Mouse (Mus musculus) kidney, adult 2 months (tissue): Measurements from ENCODE around the gene Tmem63b. TPM values are rescaled to one million over a fixed set of nuclear protein-coding genes. Genes with fewer than 3 reads are reported as not detected.

ENCODE experiments used
- DNase-seq: peaks from one replicate; pipeline ENCODE4 v3.0.0; 2021
- H3K27ac ChIP-seq: fragments of 200-500 bp; 2 replicates; pipeline ENCODE4 v1.5.1; 2012; ENCODE audit warnings: low read depth, low read length, control low read depth, inconsistent platforms; ENCODE audit not compliant: insufficient read depth
- H3K27me3 ChIP-seq: fragments of 200-500 bp; replicated peaks from 2 replicates; pipeline ENCODE4 v1.6.1; 2012; ENCODE audit warnings: mild to moderate bottlenecking, moderate library complexity, low read length, inconsistent platforms; ENCODE audit not compliant: control insufficient read depth, insufficient read depth
- H3K36me3 ChIP-seq: fragments of 200-500 bp; 2 replicates; pipeline ENCODE4 v1.6.1; 2012; ENCODE audit warnings: mild to moderate bottlenecking, moderate library complexity, low read length, inconsistent platforms; ENCODE audit not compliant: control insufficient read depth, insufficient read depth
- H3K4me1 ChIP-seq: fragments of 200-500 bp; 2 replicates; pipeline ENCODE4 v1.6.1; 2011; ENCODE audit warnings: low read length; ENCODE audit not compliant: control insufficient read depth, insufficient read depth
- H3K4me3 ChIP-seq: fragments of 200-500 bp; 2 replicates; pipeline ENCODE4 v1.5.1; 2011; ENCODE audit warnings: mild to moderate bottlenecking, low read depth, low read length, control low read depth; ENCODE audit not compliant: insufficient read depth
- CTCF ChIP-seq: fragments of 200-500 bp; conservative IDR thresholded peaks from 2 replicates; pipeline ENCODE4 v1.5.1; 2011; ENCODE audit warnings: low read depth, mild to moderate bottlenecking, control low read depth, low read length, moderate library complexity, mixed read lengths; ENCODE audit not compliant: insufficient read depth, insufficient read length
- POLR2A ChIP-seq: fragments of 200-500 bp; IDR thresholded peaks from one replicate; pipeline ENCODE4 v1.6.1; 2011; ENCODE audit warnings: low read depth, low read length, control low read depth
- WGBS: fragments of 180-500 bp; shearing (Covaris S2); methylation state at CpG from one replicate; pipeline ENCODE4 v1.1.7; 2018; 5-methylcytosine and 5-hydroxymethylcytosine counted together
- polyA plus RNA-seq: library from polyadenylated mRNA; depleted of rRNA; stranded (reverse); fragments of >200 nt; gene quantifications from 2 replicates; pipeline ENCODE4 v1.2.3, GENCODE M21; 2012; rRNA removed

Gene Tmem63b
- polyA plus RNA-seq, 1 experiment: 77.9 TPM

- peak; percentile 66 for DNase-seq
- no peaks in the 10 kb centered on the region for H3K36me3 ChIP-seq
- peak overlapping the region; percentile 87 for H3K27ac ChIP-seq
- peak overlapping the region; percentile 30 for H3K4me3 ChIP-seq
- no peaks in the 10 kb centered on the region for H3K27me3 ChIP-seq
- TF ChIP-seq CTCF (no peak), POLR2A (no peak)
- H3K4me1 ChIP-seq: no peaks in the 10 kb centered on the region
- 36% methylated on average over 20 of the region's 20 CpGs for WGBS
Measured at GRCm38 (mm10) chr17:45619386-45620256, 67.1 kb downstream of the Tmem63b start.

- TF ChIP-seq CTCF: no peak
- TF ChIP-seq POLR2A: no peak
- Histone ChIP-seq H3K27ac (peak overlapping the region; percentile 87), H3K36me3 (no peaks in the 10 kb centered on the region), H3K27me3 (no peaks in the 10 kb centered on the region), H3K4me1 (no peaks in the 10 kb centered on the region), H3K4me3 (peak overlapping the region; percentile 30)
- DNase-seq: peak; percentile 83
- 28% methylated on average over 8 of the region's 8 CpGs for WGBS
Measured at GRCm38 (mm10) chr17:45618941-45619385, 67.7 kb downstream of the Tmem63b start.

GRCm38 (mm10) chr17:45617655-45618054 is 69.0 kb downstream of the Tmem63b start:
- WGBS: 84% methylated on average over 6 of the region's 6 CpGs
- no peak for TF ChIP-seq POLR2A
- TF ChIP-seq CTCF: no peak

GRCm38 (mm10) chr17:45616679-45617078 is 70.0 kb downstream of the Tmem63b start:
- DNase-seq: no peak
- H3K36me3 ChIP-seq: no peaks in the 10 kb centered on the region
- no peaks in the 10 kb centered on the region for H3K27me3 ChIP-seq
- no peaks in the 10 kb centered on the region for H3K4me1 ChIP-seq
- no peak overlapping the region for H3K27ac ChIP-seq
- TF ChIP-seq POLR2A (no peak), CTCF (no peak)
- H3K4me3 ChIP-seq: no peak overlapping the region
- WGBS: 85% methylated on average over 3 of the region's 3 CpGs

More at GRCm38 (mm10) chr17:45617655-45618054, 69.0 kb downstream of the Tmem63b start:
- DNase-seq: no peak
- Histone ChIP-seq H3K4me3 (no peak overlapping the region), H3K4me1 (no peaks in the 10 kb centered on the region), H3K27me3 (no peaks in the 10 kb centered on the region), H3K36me3 (no peaks in the 10 kb centered on the region), H3K27ac (no peak overlapping the region)

- TF ChIP-seq CTCF: no peak
- no peak for TF ChIP-seq POLR2A
- H3K36me3 ChIP-seq: no peaks in the 10 kb centered on the region
- H3K4me3 ChIP-seq: no peak overlapping the region
- no peak overlapping the region for H3K27ac ChIP-seq
- H3K4me1 ChIP-seq: no peaks in the 10 kb centered on the region
- no peaks in the 10 kb centered on the region for H3K27me3 ChIP-seq
- WGBS: 72% methylated on average over 4 of the region's 4 CpGs
- no peak for DNase-seq
Measured at GRCm38 (mm10) chr17:45616046-45616650, 70.6 kb downstream of the Tmem63b start.

- no peak for DNase-seq
- no peaks in the 10 kb centered on the region for H3K4me1 ChIP-seq
- WGBS: 76% methylated on average over 7 of the region's 7 CpGs
- TF ChIP-seq POLR2A: no peak
- TF ChIP-seq CTCF: no peak
- no peaks in the 10 kb centered on the region for H3K27me3 ChIP-seq
- H3K36me3 ChIP-seq: no peaks in the 10 kb centered on the region
- H3K4me3 ChIP-seq: no peak overlapping the region
- no peak overlapping the region for H3K27ac ChIP-seq
Measured at GRCm38 (mm10) chr17:45612921-45613320, 73.8 kb downstream of the Tmem63b start.

- H3K4me3 ChIP-seq: no peak overlapping the region
- no peak for DNase-seq
- no peaks in the 10 kb centered on the region for H3K36me3 ChIP-seq
- H3K27ac ChIP-seq: no peak overlapping the region
- H3K4me1 ChIP-seq: no peaks in the 10 kb centered on the region
- TF ChIP-seq CTCF (no peak), POLR2A (no peak)
- WGBS: 77% methylated on average over 8 of the region's 8 CpGs
- no peaks in the 10 kb centered on the region for H3K27me3 ChIP-seq
Measured at GRCm38 (mm10) chr17:45612008-45612407, 74.7 kb downstream of the Tmem63b start.

Other genes with a start within 250 kb of the Tmem63b start
- 0.19 and 0.45 TPM in 2 replicates for gene Spats1, start 211.5 kb downstream of the Tmem63b start, polyA plus RNA-seq
- gene Aars2, start 180.1 kb downstream of the Tmem63b start, polyA plus RNA-seq: 16.2 and 17.6 TPM in 2 replicates
- gene Tcte1, start 163.5 kb downstream of the Tmem63b start, polyA plus RNA-seq: 0.08 and 0.09 TPM in 2 replicates
- 1.9 and 2.1 TPM in 2 replicates for gene Tmem151b, start 137.2 kb downstream of the Tmem63b start, polyA plus RNA-seq
- gene Nfkbie, start 131.2 kb downstream of the Tmem63b start, polyA plus RNA-seq: 4.3 and 5.8 TPM in 2 replicates
- gene Slc35b2, start 123.0 kb downstream of the Tmem63b start, polyA plus RNA-seq: 75.5 and 96.1 TPM in 2 replicates
- gene Hsp90ab1, start 113.6 kb downstream of the Tmem63b start, polyA plus RNA-seq: 369 and 408 TPM in 2 replicates
- gene Slc29a1, start 87.3 kb downstream of the Tmem63b start, polyA plus RNA-seq: 89.5 and 90.4 TPM in 2 replicates
- gene Mymx, start 84.8 kb downstream of the Tmem63b start, polyA plus RNA-seq: 6.4 and 7.1 TPM in 2 replicates
- 0.04 and 0.16 TPM in 2 replicates for gene Capn11, start 27.6 kb downstream of the Tmem63b start, polyA plus RNA-seq
- gene Mrpl14, start 583 bp downstream of the Tmem63b start, polyA plus RNA-seq: 168 and 199 TPM in 2 replicates
- not detected in 2 replicates for gene 1600014C23Rik, start 46.9 kb upstream of the Tmem63b start, polyA plus RNA-seq